In the genomic region with DNA sequence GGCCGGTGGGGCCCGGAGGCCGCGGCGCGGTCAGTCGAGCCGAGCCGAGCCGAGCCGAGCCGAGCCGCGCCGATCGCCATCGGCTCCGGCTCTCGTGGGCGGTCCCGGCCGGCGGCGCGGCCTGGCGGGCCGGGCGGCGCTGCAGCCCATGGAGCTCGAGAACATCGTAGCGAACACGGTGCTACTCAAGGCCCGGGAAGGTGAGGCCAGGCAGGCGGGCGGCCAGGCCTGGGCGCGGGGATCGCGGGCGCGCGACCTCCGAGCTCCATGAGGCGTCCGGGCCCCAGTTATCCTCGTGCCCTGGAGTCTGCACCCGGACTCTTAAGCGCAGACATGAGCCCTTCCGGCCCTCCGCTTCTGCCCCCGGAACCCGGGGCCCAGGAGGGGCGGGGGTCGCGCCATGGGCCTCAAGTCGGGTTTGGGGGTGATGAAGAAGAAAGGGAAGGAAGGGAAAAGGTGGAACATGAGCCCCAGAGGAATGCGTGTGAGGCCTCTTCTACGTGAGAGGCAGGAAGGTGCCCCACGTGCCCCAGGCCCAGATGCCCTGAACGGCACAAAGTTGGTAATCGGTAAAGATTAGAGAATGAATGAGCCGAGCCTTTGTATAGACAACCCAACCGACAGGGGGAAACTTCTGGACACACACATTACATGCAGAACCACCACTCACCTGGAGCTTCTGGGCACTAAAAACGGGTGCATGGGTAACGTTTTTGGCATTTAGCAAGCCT, we compare ENCODE assay signal across 8 mouse cellular contexts. TPM values are rescaled to one million over a fixed set of nuclear protein-coding genes. Genes with fewer than 3 reads are reported as not detected.
A peak's percentile ranks its signal among the peaks of the same experiment; 100 is the strongest.
DNase-seq lines count a peak whose midpoint lies in the region; ATAC-seq and TF ChIP-seq lines count a peak whose summit lies in the region.

No protein-coding gene starts in this region.

- DNase-seq in gastrocnemius, adult 2 months: no peak
- DNase-seq in gastrocnemius, adult 8-10 months (ENCODE audit: low spot score in 2 of 2): no peak
- peak; percentile 51 to 61 for DNase-seq in B cell, adult 2 months
- peak; percentile 70 for DNase-seq in limb, embryonic 11.5 days (ENCODE audit: low spot score)
- peak; percentile 56 for DNase-seq in retina, embryonic 14.5 days (ENCODE audit: low spot score)
- DNase-seq in left cerebral cortex, adult 11 months (ENCODE audit: low spot score): no peak
- no peak for DNase-seq in left cerebral cortex, adult 18-20 months (ENCODE audit: low spot score in 2 of 2)

- no peaks in the 10 kb centered on the region for H3K27me3 ChIP-seq in embryonic facial prominence, embryonic 13.5 days
- no peaks in the 10 kb centered on the region for H3K27me3 ChIP-seq in limb, embryonic 11.5 days (ENCODE audit: control insufficient read depth, insufficient read depth, low read length)

- no peaks in the 10 kb centered on the region for H3K9me3 ChIP-seq in embryonic facial prominence, embryonic 13.5 days
- H3K9me3 ChIP-seq in limb, embryonic 11.5 days (ENCODE audit: control insufficient read depth, low read length): no peaks in the 10 kb centered on the region

- peak overlapping the region; percentile 98 for H3K9ac ChIP-seq in embryonic facial prominence, embryonic 13.5 days
- H3K9ac ChIP-seq in limb, embryonic 11.5 days (ENCODE audit: low read length): peak overlapping the region; percentile 92

- ATAC-seq in embryonic facial prominence, embryonic 13.5 days (ENCODE audit: insufficient number of reproducible peaks, insufficient read depth, low FRiP score, low TSS enrichment, low read depth): peak; percentile 6; the same call in 1 of the 2 replicates
- ATAC-seq in limb, embryonic 11.5 days (ENCODE audit: insufficient number of reproducible peaks, low FRiP score, low TSS enrichment, low read depth): no peak; the same call in 1 of the 2 replicates

- H3K4me1 ChIP-seq in embryonic facial prominence, embryonic 13.5 days: peaks cover 37% of the 10 kb centered on the region
- H3K4me1 ChIP-seq in limb, embryonic 11.5 days (ENCODE audit: control insufficient read depth, insufficient read depth, low read length): peaks cover 12% of the 10 kb centered on the region

- H3K27ac ChIP-seq in gastrocnemius, adult 2 months: peak overlapping the region; percentile 95
- H3K27ac ChIP-seq in embryonic facial prominence, embryonic 13.5 days: peak overlapping the region; percentile 95
- peak overlapping the region; percentile 87 for H3K27ac ChIP-seq in limb, embryonic 11.5 days (replicated peaks; ENCODE audit: low read depth, low read length)

- no peak for TF ChIP-seq CTCF in gastrocnemius, adult 2 months (IDR thresholded peaks at IDR 0.05)

- H3K4me2 ChIP-seq in embryonic facial prominence, embryonic 13.5 days: peak overlapping the region; percentile 84
- peak overlapping the region; percentile 66 for H3K4me2 ChIP-seq in limb, embryonic 11.5 days (ENCODE audit: low read depth, severe bottlenecking)

- intact Hi-C loops in gastrocnemius, adult 2 months (cut with DNase I): no loop called here

- WGBS in embryonic facial prominence, embryonic 13.5 days: under 1% methylated on average over 57 of the region's 66 CpGs
- WGBS in limb, embryonic 11.5 days: under 1% methylated on average over 59 of the region's 66 CpGs

- H3K4me3 ChIP-seq in gastrocnemius, adult 2 months: peak overlapping the region; percentile 98
- H3K4me3 ChIP-seq in embryonic facial prominence, embryonic 13.5 days: peak overlapping the region; percentile 86
- H3K4me3 ChIP-seq in limb, embryonic 11.5 days (ENCODE audit: low read depth, low read length): peak overlapping the region; percentile 63

- H3K36me3 ChIP-seq in embryonic facial prominence, embryonic 13.5 days: peaks cover 14% of the 10 kb centered on the region
- peaks cover 9% of the 10 kb centered on the region; the same call in 1 of the 2 replicates for H3K36me3 ChIP-seq in limb, embryonic 11.5 days (ENCODE audit: control insufficient read depth, insufficient read depth, low read length)

RNA-seq across cellular contexts. Expression of gene Grk6, which starts 0.7 kb away (rescaled TPM):
- total RNA-seq in gastrocnemius, adult 2 months (2021): 1 to 10 TPM; 9.6 to 10.0 TPM
- total RNA-seq in gastrocnemius, adult 8-10 months (2022): 1 to 10 TPM; 6.9 to 9.7 (median 9.4) TPM
- polyA plus RNA-seq in embryonic facial prominence, embryonic 13.5 days (2015; fragmentation: Nextera tagmentation; extraction: Ambion mirVana): 36.4 and 45.3 TPM in 2 replicates
- polyA plus RNA-seq in limb, embryonic 11.5 days (2014; fragmentation: Nextera tagmentation; extraction: Ambion mirVana): 60.4 and 68.2 TPM in 2 replicates
- 10 to 100 TPM; 63.2 to 64.6 TPM for total RNA-seq in left cerebral cortex, adult 18-20 months (2021)

RNA-seq across cellular contexts. Expression of gene Prr7, which starts 18.5 kb away (rescaled TPM):
- total RNA-seq in gastrocnemius, adult 2 months (2021): under 1 TPM; 0.18 to 0.22 TPM
- total RNA-seq in gastrocnemius, adult 8-10 months (2022): under 1 TPM in 2 of 4 experiments, not detected in 2; 0.20 to 0.39 TPM
- 0.96 and 1.2 TPM in 2 replicates for polyA plus RNA-seq in embryonic facial prominence, embryonic 13.5 days (2015; fragmentation: Nextera tagmentation; extraction: Ambion mirVana)
- 1.1 and 1.6 TPM in 2 replicates for polyA plus RNA-seq in limb, embryonic 11.5 days (2014; fragmentation: Nextera tagmentation; extraction: Ambion mirVana)
- total RNA-seq in left cerebral cortex, adult 18-20 months (2021): 10 to 100 TPM; 66.6 to 70.1 TPM

RNA-seq across cellular contexts. Expression of gene F12, which starts 18.9 kb away (rescaled TPM):
- not detected for total RNA-seq in gastrocnemius, adult 2 months (2021)
- not detected for total RNA-seq in gastrocnemius, adult 8-10 months (2022)
- polyA plus RNA-seq in embryonic facial prominence, embryonic 13.5 days (2015; fragmentation: Nextera tagmentation; extraction: Ambion mirVana): 0.24 and 1.6 TPM in 2 replicates
- 0.17 TPM in 1 of 2 replicates, not detected in the other for polyA plus RNA-seq in limb, embryonic 11.5 days (2014; fragmentation: Nextera tagmentation; extraction: Ambion mirVana)
- total RNA-seq in left cerebral cortex, adult 18-20 months (2021): under 1 TPM; 0.33 to 0.68 TPM

RNA-seq across cellular contexts. Expression of gene Pfn3, which starts 30.5 kb away (rescaled TPM):
- total RNA-seq in gastrocnemius, adult 2 months (2021): not detected
- total RNA-seq in gastrocnemius, adult 8-10 months (2022): not detected
- polyA plus RNA-seq in embryonic facial prominence, embryonic 13.5 days (2015; fragmentation: Nextera tagmentation; extraction: Ambion mirVana): not detected in 2 replicates
- not detected in 2 replicates for polyA plus RNA-seq in limb, embryonic 11.5 days (2014; fragmentation: Nextera tagmentation; extraction: Ambion mirVana)
- total RNA-seq in left cerebral cortex, adult 18-20 months (2021): not detected

RNA-seq across cellular contexts. Expression of gene Dbn1, which starts 42.4 kb away (rescaled TPM):
- 1 to 10 TPM; 4.9 to 7.7 TPM for total RNA-seq in gastrocnemius, adult 2 months (2021)
- total RNA-seq in gastrocnemius, adult 8-10 months (2022): 1 to 10 TPM; 2.9 to 4.0 (median 3.4) TPM
- 275 and 276 TPM in 2 replicates for polyA plus RNA-seq in embryonic facial prominence, embryonic 13.5 days (2015; fragmentation: Nextera tagmentation; extraction: Ambion mirVana)
- polyA plus RNA-seq in limb, embryonic 11.5 days (2014; fragmentation: Nextera tagmentation; extraction: Ambion mirVana): 299 and 318 TPM in 2 replicates
- total RNA-seq in left cerebral cortex, adult 18-20 months (2021): 100 to 1,000 TPM; 263 to 271 TPM

Comparison
In these comparisons a context has a peak if more than half of its experiments do, and no peak if none do; other contexts are left out.
1. DNase-seq: peak in B cell, adult 2 months (2 of 2), limb, embryonic 11.5 days (single experiment) and retina, embryonic 14.5 days (single experiment); none in gastrocnemius, adult 2 months (single experiment), gastrocnemius, adult 8-10 months (0 of 2), left cerebral cortex, adult 11 months (single experiment) and left cerebral cortex, adult 18-20 months (0 of 2).
2. RNA of gene Grk6, which starts 0.7 kb away (total RNA-seq): 63.2 to 64.6 TPM in left cerebral cortex, adult 18-20 months; 9.6 to 10.0 TPM in gastrocnemius, adult 2 months and 6.9 to 9.7 TPM in gastrocnemius, adult 8-10 months; every median in the first group is over 4 times any median in the second.
3. RNA of gene Prr7, which starts 18.5 kb away (total RNA-seq): 66.6 to 70.1 TPM in left cerebral cortex, adult 18-20 months; 0.18 to 0.22 TPM in gastrocnemius, adult 2 months and 0.20 to 0.39 TPM in gastrocnemius, adult 8-10 months; every median in the first group is over 10 times any median in the second.
4. Peak in every context shown above with its lines, with median percentiles within 50 percentile points of each other: H3K27ac ChIP-seq and H3K4me3 ChIP-seq.